Mouse (Mus musculus) cerebellum, adult 11 months (tissue): Measurements from ENCODE around the gene Tspan4.

Experiments used
- DNase-seq: peaks from one replicate; pipeline ENCODE4 v3.0.0; 2022

Tspan4 gene

GRCm38 (mm10) chr7:141477578-141478269 is 2.7 kb downstream of the Tspan4 start:
- no peak for DNase-seq

- DNase-seq, result no peak
These were observed 3.3 kb downstream of the Tspan4 start for GRCm38 (mm10) chr7:141478270-141478748.

GRCm38 (mm10) chr7:141480842-141481497 is 5.9 kb downstream of the Tspan4 start:
- DNase-seq, result peak; percentile 84

- peak; percentile 70 for DNase-seq
These were observed 6.7 kb downstream of the Tspan4 start for GRCm38 (mm10) chr7:141481498-141482401.

GRCm38 (mm10) chr7:141482531-141483024 is 7.5 kb downstream of the Tspan4 start:
- DNase-seq, result no peak

GRCm38 (mm10) chr7:141483114-141483653 is 8.1 kb downstream of the Tspan4 start:
- no peak for DNase-seq

DNA sequence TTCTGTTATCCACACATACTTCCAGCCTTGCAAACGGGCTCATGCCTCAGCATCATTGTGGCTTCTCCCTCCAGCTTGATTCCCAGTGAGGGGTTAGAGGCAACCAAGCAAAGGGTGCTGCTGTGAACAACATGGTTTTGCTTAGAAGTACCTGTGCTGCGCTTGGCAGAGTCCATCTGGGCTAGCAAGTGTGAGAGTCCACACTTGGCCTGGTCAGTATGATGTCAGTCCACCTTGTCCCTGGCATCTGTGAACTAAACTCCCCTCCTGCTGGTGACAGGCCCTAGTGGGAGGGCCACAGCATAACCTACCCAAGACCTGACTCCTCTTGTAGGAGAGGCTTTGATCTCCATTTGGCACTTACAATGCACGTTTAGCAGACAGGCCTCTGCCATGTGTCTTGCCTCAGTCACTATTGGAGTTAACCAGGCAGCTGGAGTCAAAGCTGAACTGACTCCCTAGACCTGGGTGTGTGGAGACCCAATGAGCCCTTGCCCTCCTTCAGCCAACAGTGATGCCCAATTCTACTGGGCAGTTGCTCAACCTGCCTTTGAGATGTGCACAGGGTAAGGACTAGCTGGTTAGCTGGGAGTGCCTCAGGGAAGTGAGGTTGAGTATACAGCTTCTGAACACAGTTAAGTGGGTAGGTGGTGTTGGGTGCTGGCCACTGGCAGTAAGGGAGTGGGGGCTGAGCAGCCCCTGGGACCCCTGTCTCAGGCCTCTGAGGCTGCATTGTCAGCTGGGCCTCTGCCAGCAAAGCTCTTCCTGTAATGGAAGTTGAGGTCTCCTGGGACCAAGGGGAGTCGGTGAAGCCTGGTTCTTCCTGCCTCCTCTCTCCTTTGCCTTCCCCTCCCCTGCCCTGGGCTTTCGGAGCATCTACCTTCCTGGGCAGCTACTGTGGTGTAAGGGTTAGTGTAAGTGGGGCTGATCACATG is 9.4 kb downstream of the Tspan4 start:
- DNase-seq, result no peak

- DNase-seq, result no peak
These were observed 10.1 kb downstream of the Tspan4 start for GRCm38 (mm10) chr7:141485186-141485585.

DNA sequence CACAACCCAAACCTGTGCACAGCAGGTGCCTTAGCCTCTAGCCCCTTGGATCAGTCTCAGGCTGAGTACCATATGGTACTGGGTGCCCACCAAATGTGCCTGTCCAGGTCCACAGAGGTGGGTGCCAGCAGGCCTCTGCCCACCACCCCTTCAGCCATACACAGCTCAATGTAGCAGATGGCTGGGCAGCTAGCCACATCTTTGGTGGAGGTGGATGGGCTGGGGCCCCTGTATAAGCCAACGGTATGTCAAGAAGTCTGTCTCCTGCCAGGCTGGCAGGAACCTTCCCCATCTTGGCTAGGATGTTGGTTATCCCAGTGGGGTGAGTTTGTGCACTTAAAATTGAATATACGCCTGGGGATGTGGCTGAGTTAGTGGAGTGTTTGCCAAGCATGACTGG is 10.6 kb downstream of the Tspan4 start:
- DNase-seq, result peak; percentile 96

DNA sequence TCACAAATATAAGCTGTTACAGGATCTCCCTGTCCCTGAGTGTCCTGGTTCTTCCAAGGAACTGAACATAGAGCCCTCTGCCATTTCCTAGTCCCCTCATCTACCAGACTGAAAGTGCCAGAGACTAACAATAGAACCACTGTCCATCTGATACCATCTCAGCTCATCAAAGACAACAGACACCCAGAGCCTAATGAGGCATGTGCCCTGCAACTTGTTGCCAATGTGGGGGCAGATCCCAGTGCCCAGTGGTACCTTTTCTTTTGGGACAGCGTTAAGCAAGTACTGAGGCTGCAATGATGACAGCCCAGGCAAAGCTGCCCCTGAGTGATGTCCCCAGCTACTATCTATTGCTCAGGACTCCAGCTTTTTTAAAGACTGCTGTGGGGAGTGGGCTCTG is 11.2 kb downstream of the Tspan4 start:
- DNase-seq, result no peak

DNA sequence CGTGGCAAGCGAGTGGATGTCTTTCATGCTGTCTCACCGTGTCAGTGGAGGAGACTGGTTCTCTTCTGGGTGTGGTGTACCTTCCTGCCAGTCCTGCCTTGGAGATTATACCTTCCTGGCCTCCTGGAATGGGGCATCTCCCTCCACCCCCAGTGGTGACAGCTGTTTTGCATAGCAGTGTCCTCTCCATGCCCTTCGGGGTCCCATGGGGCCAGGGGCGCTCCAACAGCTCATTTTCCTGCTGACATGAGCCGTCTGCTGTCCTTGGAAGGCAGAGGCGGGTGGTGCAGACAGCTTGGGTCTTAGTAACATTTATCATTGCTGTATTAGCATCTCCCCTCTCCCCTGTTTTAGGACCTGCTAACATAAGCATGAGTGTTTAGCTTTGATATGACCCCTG is 12.1 kb downstream of the Tspan4 start:
- no peak for DNase-seq

- DNase-seq, result no peak
These were observed 16.1 kb downstream of the Tspan4 start for GRCm38 (mm10) chr7:141491151-141491550.

DNA sequence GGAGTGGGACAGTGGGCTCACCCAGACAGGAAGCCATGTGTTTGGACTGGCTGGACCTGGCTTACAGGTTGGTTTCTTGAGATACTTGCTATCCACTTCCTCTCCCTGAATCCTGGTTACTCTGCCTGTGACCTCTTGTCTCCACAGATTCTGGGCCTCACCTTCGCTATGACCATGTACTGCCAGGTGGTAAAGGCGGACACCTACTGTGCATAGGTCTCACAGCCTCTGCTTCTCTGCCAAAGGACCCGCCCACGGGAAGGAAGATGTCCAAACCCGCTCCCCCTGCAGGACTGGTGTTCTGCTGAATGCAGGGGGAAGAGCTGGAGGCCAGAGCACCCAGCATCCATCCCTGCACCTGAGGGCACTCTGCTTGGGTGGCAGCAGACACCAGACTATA is 17.7 kb downstream of the Tspan4 start:
- no peak for DNase-seq

DNA sequence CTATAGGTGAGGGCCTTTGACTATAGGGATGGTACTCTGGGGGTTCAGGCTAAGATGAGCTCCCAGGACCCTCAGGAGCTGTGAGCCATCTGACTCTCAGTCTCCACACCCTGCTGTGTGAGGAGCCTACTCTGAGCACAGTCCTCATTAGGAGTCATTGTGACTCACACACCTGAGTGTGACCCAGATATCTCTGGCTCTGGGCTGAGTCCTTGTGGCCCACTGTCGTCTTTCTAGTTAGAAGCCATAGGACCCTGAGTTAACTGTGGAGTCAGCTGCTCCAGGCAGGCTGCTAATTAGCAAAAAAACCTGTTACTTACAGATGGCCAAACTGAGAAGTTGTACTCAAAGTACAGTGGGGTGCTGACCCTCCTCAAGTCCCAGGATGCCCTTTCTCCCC is 18.7 kb downstream of the Tspan4 start:
- peak; percentile 20 for DNase-seq

DNA sequence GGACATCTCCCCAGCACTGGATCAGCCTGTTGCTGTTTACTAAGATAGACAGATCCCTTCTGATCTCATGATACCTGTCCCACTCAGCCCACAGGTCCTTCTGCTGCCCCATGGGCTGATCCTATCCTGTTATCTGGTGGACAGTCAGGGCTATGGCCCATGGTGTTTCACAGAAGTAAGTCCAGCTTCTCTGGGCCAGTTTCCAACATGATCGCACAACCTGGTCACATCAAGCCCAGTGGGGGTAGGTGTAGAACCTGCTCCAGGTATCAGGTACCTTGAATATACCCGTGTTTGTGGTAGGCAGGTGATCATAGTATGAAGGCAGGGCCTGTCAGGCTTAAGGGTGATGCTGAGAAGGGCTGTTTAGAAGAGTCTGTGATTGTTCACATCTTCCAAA is 20.3 kb downstream of the Tspan4 start:
- no peak for DNase-seq

DNA sequence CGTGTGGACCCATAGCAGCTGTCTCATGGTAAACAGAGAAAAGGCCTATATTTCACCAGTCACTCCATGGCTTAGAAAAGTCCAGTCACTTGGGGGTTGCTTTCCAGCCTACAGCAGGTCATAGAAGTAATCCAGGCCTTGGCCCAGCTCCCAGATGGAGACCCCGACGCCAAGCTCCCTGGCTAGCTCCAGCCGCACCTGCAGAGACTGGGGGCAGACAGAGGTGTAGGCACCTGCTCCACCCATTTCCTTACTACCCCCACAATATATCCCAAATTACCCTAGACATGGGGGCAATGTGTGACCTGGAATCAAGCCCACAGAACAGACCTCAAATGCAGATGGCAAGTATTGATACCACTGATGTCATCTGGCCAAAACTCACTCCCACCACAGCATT is 20.9 kb downstream of the Tspan4 start:
- DNase-seq, result no peak

- DNase-seq, result no peak
These were observed 22.6 kb downstream of the Tspan4 start for GRCm38 (mm10) chr7:141497600-141497999.

- no peak for DNase-seq
These were observed 26.9 kb downstream of the Tspan4 start for GRCm38 (mm10) chr7:141501820-141502555.

- peak; percentile 71 for DNase-seq
These were observed 27.5 kb downstream of the Tspan4 start for GRCm38 (mm10) chr7:141502556-141502905.

- DNase-seq, result no peak
These were observed 31.2 kb downstream of the Tspan4 start for GRCm38 (mm10) chr7:141506278-141506677.

- no peak for DNase-seq
These were observed 33.1 kb downstream of the Tspan4 start for GRCm38 (mm10) chr7:141508160-141508559.
